Mouse (Mus musculus): ENCODE results near the gene Fbxo8.

GRCm38 (mm10) chr8:56589004-56589403, 38.1 kb downstream of the Fbxo8 start:
- no peak for TF ChIP-seq CTCF (IDR thresholded peaks at IDR 0.05; ENCODE audit: low read depth)
- no peak for TF ChIP-seq EP300 (IDR thresholded peaks at IDR 0.05; ENCODE audit: low read depth)

Measured in heart, postnatal 0 days (tissue).